Mouse (Mus musculus) left cerebral cortex, postnatal 25 days (tissue): ENCODE results near the gene Psma4. TPM values are rescaled to one million over a fixed set of nuclear protein-coding genes. Genes with fewer than 3 reads are reported as not detected.
"Not testable (repeated sequence)": the region's sequence is repeated elsewhere in the genome, so short reads cannot be mapped to it uniquely, and the experiment has no call there.

Experiments used
- DNase-seq, 2 experiments: peaks; one replicate each; pipeline ENCODE4 v3.0.0; 2022; ENCODE audit warnings: low spot score in 2 of 2, mixed read lengths in 1 of 2
- intact Hi-C: fragments of 180-260 bp; cut with DNase I; formaldehyde crosslinking; loops from one replicate; pipeline ENCODE4 v1.15.1; 2025
- total RNA-seq, 2 experiments: library from RNA; stranded (reverse); gene quantifications; 2 replicates each; pipeline ENCODE4 v1.2.3; 2021

Psma4 gene
- total RNA-seq: 100 to 1,000 TPM; 115 to 122 TPM

GRCm38 (mm10) chr9:54950575-54951321 lies at the start of gene Psma4, which contains the start of gene AY074887:
Gene Psma4, plus strand, starts transcription at chr9:54950790.
Gene AY074887, minus strand, starts transcription at chr9:54950998.
- peak; percentile 88 to 92 for DNase-seq
- intact Hi-C loops: loop anchor here (5.0 kb wide), 1 partner anchor 33 kb away; the partner anchor contains the start of gene Hykk

- intact Hi-C loops: no loop called here
- no peak for DNase-seq
Observed at GRCm38 (mm10) chr9:54909446-54909845, 41.1 kb upstream of the Psma4 start.

GRCm38 (mm10) chr9:54915576-54915975 lies 35.0 kb upstream of the Psma4 start:
- no peak for DNase-seq
- intact Hi-C loops: loop anchor here (5.0 kb wide), 1 partner anchor 37 kb away; the partner anchor contains the start of genes AY074887 and Psma4

GRCm38 (mm10) chr9:54916401-54916800 lies 34.2 kb upstream of the Psma4 start:
- intact Hi-C loops: loop anchor here (5.0 kb wide), 1 partner anchor 36 kb away; the partner anchor contains the start of genes AY074887 and Psma4
- DNase-seq: no peak

- DNase-seq: peak; percentile 84 to 97
- intact Hi-C loops: loop anchor here (5.0 kb wide), 1 partner anchor 35 kb away; the partner anchor contains the start of genes AY074887 and Psma4
Observed at GRCm38 (mm10) chr9:54917010-54917677, 33.4 kb upstream of the Psma4 start, which contains the start of gene Hykk. Gene Hykk, plus strand, starts transcription at chr9:54917283.

GRCm38 (mm10) chr9:54918191-54918590 lies 32.4 kb upstream of the Psma4 start:
- intact Hi-C loops: loop anchor here (5.0 kb wide), 1 partner anchor 34 kb away; the partner anchor contains the start of genes AY074887 and Psma4
- no peak for DNase-seq

GRCm38 (mm10) chr9:54918781-54919180 lies 31.8 kb upstream of the Psma4 start:
- no peak for DNase-seq
- intact Hi-C loops: loop anchor here (5.0 kb wide), 1 partner anchor 34 kb away; the partner anchor contains the start of genes AY074887 and Psma4

GRCm38 (mm10) chr9:54919946-54920345 lies 30.6 kb upstream of the Psma4 start:
- DNase-seq: no peak
- intact Hi-C loops: loop anchor here (5.0 kb wide), 1 partner anchor 32 kb away; the partner anchor contains the start of genes AY074887 and Psma4

GRCm38 (mm10) chr9:54930741-54931140 lies 19.8 kb upstream of the Psma4 start:
- no peak for DNase-seq
- intact Hi-C loops: no loop called here

GRCm38 (mm10) chr9:54931765-54932164 lies 18.8 kb upstream of the Psma4 start:
- DNase-seq: no peak
- intact Hi-C loops: no loop called here

GRCm38 (mm10) chr9:54932379-54932778 lies 18.2 kb upstream of the Psma4 start:
- intact Hi-C loops: no loop called here
- no peak for DNase-seq

GRCm38 (mm10) chr9:54942071-54942470 lies 8.5 kb upstream of the Psma4 start:
- intact Hi-C loops: no loop called here
- DNase-seq: no peak

GRCm38 (mm10) chr9:54944467-54944866 lies 6.1 kb upstream of the Psma4 start:
- intact Hi-C loops: no loop called here
- DNase-seq: no peak

- intact Hi-C loops: no loop called here
- DNase-seq: peak in 1 of 2 experiments; percentile 39
Observed at GRCm38 (mm10) chr9:54946256-54946655, 4.3 kb upstream of the Psma4 start.

- intact Hi-C loops: no loop called here
- no peak for DNase-seq
Observed at GRCm38 (mm10) chr9:54949465-54949864, 1.1 kb upstream of the Psma4 start.

- intact Hi-C loops: loop anchor here (5.0 kb wide), 1 partner anchor 33 kb away; the partner anchor contains the start of gene Hykk
- not testable (repeated sequence) for DNase-seq
Observed at GRCm38 (mm10) chr9:54950162-54950561, 428 bp upstream of the Psma4 start.

- DNase-seq: no peak
- intact Hi-C loops: no loop called here
Observed at GRCm38 (mm10) chr9:54961059-54961458, 10.5 kb downstream of the Psma4 start.

GRCm38 (mm10) chr9:54963669-54964068 lies 13.1 kb downstream of the Psma4 start:
- intact Hi-C loops: no loop called here
- DNase-seq: no peak

- DNase-seq: no peak
- intact Hi-C loops: no loop called here
Observed at GRCm38 (mm10) chr9:54969972-54970637, 19.5 kb downstream of the Psma4 start.

- intact Hi-C loops: no loop called here
- DNase-seq: no peak
Observed at GRCm38 (mm10) chr9:54980674-54981073, 30.1 kb downstream of the Psma4 start, which contains the start of gene Chrna5. Gene Chrna5, plus strand, starts transcription at chr9:54980880.
